Mouse (Mus musculus) heart, embryonic 16.5 days (tissue): ENCODE results near the gene Nxn. TPM values are rescaled to one million over a fixed set of nuclear protein-coding genes. Genes with fewer than 3 reads are reported as not detected.

Experiments
- ATAC-seq: fragments of 200-750 bp; cut with Nextera tagmentation; replicated peaks from 2 replicates; pipeline ENCODE4 v1.8.0; 2017; ENCODE audit warnings: moderate number of reproducible peaks; ENCODE audit not compliant: insufficient read depth, low FRiP score; ENCODE audit errors: extremely low read depth
- H3K27ac ChIP-seq: fragments of 300-500 bp; sonication (generic); 2 replicates; pipeline ENCODE4 v1.5.1; 2014; ENCODE audit warnings: mild to moderate bottlenecking, low read length, control low read depth, moderate library complexity
- H3K27me3 ChIP-seq: fragments of 300-500 bp; sonication (generic); 2 replicates; pipeline ENCODE4 v1.6.1; 2014; ENCODE audit warnings: low read length, mixed read lengths; ENCODE audit not compliant: control insufficient read depth, insufficient read depth
- H3K36me3 ChIP-seq: fragments of 300-500 bp; sonication (generic); 2 replicates; pipeline ENCODE4 v1.6.1; 2014; ENCODE audit not compliant: control insufficient read depth, insufficient read depth
- H3K4me1 ChIP-seq: fragments of 300-500 bp; sonication (generic); 2 replicates; pipeline ENCODE4 v1.6.1; 2014; ENCODE audit warnings: low read length, mixed read lengths; ENCODE audit not compliant: control insufficient read depth, insufficient read depth
- H3K4me2 ChIP-seq: fragments of 300-500 bp; sonication (generic); 2 replicates; pipeline ENCODE4 v1.6.1; 2014; ENCODE audit warnings: low read depth, mild to moderate bottlenecking, control low read depth, low read length
- H3K4me3 ChIP-seq: fragments of 300-500 bp; sonication (generic); 2 replicates; pipeline ENCODE4 v1.5.1; 2014; ENCODE audit warnings: mild to moderate bottlenecking, control low read depth, low read length
- H3K9ac ChIP-seq: fragments of 300-500 bp; sonication (generic); 2 replicates; pipeline ENCODE4 v1.6.1; 2014; ENCODE audit warnings: low read length, control low read depth
- H3K9me3 ChIP-seq: fragments of 300-500 bp; sonication (generic); replicated peaks from 2 replicates; pipeline ENCODE4 v1.6.1; 2016; ENCODE audit warnings: low read length; ENCODE audit not compliant: control insufficient read depth
- WGBS: fragments of 180-500 bp; shearing (Covaris S2); extraction: QIAGEN DNeasy Blood & Tissue Kit; methylation state at CpG from one replicate; pipeline ENCODE4 v1.1.7; 2014; 5-methylcytosine and 5-hydroxymethylcytosine counted together
- polyA plus RNA-seq: library from polyadenylated mRNA; unstranded; fragments of >200 nt; fragmentation: Nextera tagmentation; extraction: Ambion mirVana; gene quantifications from 2 replicates; pipeline ENCODE4 v1.2.1, GENCODE M21; 2015

The Nxn gene
- polyA plus RNA-seq, 1 experiment from 2014 or later: 21.2 TPM

DNA sequence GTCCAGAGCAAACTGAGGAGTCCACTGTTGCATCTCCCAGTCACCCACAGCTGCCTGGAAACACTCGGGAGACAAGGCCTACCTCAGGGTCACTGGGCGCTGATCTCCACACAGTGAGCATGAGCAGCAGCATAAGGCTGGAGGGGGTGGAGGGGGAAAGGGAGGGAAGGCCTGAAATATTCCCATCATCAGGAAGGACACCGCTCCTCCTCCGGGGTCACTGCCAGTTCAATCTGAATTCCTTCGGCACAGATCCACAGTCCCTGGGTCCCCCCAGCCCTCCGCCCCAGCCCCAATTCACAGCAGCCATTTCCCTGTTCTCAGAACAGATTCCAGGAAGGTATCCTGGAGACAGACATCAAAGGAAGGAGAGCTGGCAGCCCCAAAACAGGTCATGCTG is 35.8 kb downstream of the Nxn start:
- Histone ChIP-seq H3K4me1 (peaks cover 19% of the 10 kb centered on the region), H3K27me3 (no peaks in the 10 kb centered on the region), H3K27ac (peak overlapping the region; percentile 17; the same call in 1 of the 2 replicates), H3K9me3 (no peaks in the 10 kb centered on the region), H3K36me3 (no peaks in the 10 kb centered on the region), H3K9ac (no peak overlapping the region), H3K4me3 (no peak overlapping the region), H3K4me2 (0 out of 2 replicates have a peak overlapping the region, but pooled peaks have one; percentile 6)
- WGBS: 14% methylated on average over 6 of the region's 6 CpGs
- ATAC-seq: no peak

DNA sequence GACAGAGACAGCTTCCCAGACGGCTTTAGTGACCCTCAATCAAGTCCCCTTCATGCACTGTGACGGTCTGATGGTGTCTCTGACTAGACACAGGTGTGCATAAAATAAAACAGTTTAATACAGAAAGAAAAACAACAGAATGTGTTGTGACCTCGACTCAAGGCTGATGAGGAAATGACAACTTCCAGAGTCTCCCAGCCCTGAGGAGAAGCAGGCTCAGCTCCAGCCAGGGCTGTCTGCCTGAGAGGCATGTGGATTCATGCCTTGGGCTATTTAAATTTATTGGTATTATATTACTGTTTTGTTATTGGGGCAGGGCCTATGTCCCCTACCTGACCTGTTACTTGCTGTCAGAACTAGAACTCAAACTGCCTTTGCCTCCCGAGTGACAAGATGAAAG is 37.5 kb downstream of the Nxn start:
- no peak overlapping the region for H3K4me2 ChIP-seq
- no peaks in the 10 kb centered on the region for H3K27me3 ChIP-seq
- H3K4me1 ChIP-seq: peaks cover 17% of the 10 kb centered on the region
- ATAC-seq: no peak
- 52% methylated on average over 4 of the region's 4 CpGs for WGBS
- no peak overlapping the region for H3K4me3 ChIP-seq
- no peak overlapping the region for H3K27ac ChIP-seq
- no peaks in the 10 kb centered on the region for H3K36me3 ChIP-seq
- no peak overlapping the region for H3K9ac ChIP-seq
- H3K9me3 ChIP-seq: no peaks in the 10 kb centered on the region

DNA sequence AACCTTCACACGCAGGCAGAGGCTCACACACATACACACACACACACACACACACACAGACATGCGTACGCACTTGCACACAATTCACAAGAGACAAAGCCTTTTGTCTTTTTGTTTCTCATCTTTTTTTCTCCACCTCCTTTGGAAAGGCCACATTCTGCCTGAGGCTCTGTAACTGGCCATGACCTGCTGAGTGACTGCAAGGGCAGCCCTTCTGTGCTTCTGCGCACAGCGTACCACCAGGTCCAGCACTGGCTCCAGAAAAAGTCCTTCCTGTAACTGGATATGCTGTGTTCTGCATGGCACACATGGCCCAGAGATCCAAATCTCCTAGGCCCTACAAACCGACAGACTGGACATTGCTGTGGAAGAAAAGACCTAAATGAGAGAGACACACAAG is 38.7 kb downstream of the Nxn start:
- Histone ChIP-seq H3K9ac (no peak overlapping the region), H3K4me3 (no peak overlapping the region), H3K36me3 (no peaks in the 10 kb centered on the region), H3K4me1 (peaks cover 17% of the 10 kb centered on the region), H3K4me2 (no peak overlapping the region), H3K27me3 (no peaks in the 10 kb centered on the region), H3K9me3 (no peaks in the 10 kb centered on the region), H3K27ac (no peak overlapping the region)
- no peak for ATAC-seq
- WGBS: 79% methylated on average over 6 of the region's 6 CpGs

DNA sequence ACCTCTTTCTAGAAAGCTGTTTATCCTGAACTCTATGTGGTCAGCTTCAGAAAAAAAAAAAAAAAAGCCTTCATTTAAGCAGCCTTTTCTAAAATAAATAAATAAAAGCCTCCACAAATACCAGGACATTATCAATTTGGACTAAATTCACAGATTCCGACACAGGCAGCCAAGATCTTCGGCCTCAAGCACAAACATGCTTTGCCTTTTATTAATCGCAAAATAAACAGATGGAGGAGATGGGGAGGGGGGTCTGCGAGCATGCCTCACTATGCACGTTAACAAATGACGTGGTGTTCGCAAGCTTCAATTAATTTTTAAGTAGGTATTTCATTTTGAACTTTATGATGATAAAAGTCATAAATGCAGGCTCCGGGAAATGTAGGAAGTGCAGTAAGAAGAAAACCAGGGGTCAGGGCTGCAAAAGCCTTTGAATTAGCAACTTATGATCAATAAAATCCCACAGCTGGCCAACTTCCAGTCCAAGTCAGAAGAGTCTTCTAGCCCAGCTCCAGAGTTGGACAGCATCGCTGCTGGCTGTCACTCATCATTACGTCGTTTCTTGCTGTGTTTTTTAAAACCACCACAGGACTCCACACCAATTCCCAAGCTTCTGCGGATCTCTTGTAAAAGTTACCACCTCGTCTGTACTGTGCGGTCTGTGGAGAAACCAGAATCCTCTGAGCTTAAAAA is 40.2 kb downstream of the Nxn start:
- Histone ChIP-seq H3K27ac (peak overlapping the region; percentile 14; the same call in 1 of the 2 replicates), H3K4me1 (peaks cover 14% of the 10 kb centered on the region)
- WGBS: 60% methylated on average over 14 of the region's 14 CpGs

DNA sequence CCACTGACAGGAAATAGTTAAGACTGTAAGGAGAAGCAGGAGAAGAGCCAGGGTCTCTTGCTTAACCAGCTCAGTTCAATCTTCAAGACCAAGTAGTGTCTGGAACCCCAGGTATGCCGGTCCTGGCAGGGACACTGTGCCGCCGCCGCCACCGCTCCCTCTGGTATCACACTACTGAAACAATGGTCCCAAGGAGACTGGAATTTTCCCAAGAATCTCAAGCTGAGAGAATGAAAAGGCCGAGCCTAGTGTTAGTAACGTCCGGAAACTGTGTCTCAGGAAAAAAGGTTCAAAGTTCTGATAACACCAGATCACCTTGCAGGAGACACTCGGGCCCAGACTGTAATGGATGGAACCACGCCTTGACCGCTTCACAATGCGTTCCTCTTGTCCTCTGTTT is 41.5 kb downstream of the Nxn start:
- WGBS: 66% methylated on average over 12 of the region's 12 CpGs
- H3K36me3 ChIP-seq: no peaks in the 10 kb centered on the region
- H3K27ac ChIP-seq: peak overlapping the region; percentile 60; the same call in 1 of the 2 replicates
- H3K4me3 ChIP-seq: no peak overlapping the region
- H3K27me3 ChIP-seq: no peaks in the 10 kb centered on the region
- no peak for ATAC-seq
- H3K9ac ChIP-seq: no peak overlapping the region
- H3K4me2 ChIP-seq: no peak overlapping the region
- peaks cover 5% of the 10 kb centered on the region; the same call in 1 of the 2 replicates for H3K4me1 ChIP-seq
- no peaks in the 10 kb centered on the region for H3K9me3 ChIP-seq

More for the DNA sequence above, 40.2 kb downstream of the Nxn start:
- Histone ChIP-seq H3K4me3 (no peak overlapping the region), H3K27me3 (no peaks in the 10 kb centered on the region), H3K4me2 (no peak overlapping the region), H3K36me3 (no peaks in the 10 kb centered on the region), H3K9ac (no peak overlapping the region), H3K9me3 (no peaks in the 10 kb centered on the region)
- no peak for ATAC-seq

DNA sequence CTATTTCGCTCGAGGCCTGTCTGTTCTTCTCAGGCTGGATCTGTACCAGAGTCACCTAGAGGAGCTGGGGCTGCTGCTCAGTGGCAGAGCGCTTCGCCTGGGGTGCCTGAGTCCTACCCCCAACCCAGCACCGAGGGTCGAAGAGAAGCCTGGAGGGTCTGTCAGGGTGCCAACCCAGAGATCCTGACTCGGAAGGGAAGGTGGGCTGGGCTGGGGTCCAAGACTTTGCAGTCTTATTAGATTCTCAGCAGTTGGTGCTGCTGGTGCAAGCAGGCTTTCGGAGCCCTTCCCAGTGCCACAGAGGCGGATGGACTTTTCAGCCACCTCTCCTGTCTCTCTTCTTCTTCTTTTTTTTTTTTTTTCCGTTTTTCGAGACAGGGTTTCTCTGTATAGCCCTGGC is 42.8 kb downstream of the Nxn start:
- Histone ChIP-seq H3K36me3 (no peaks in the 10 kb centered on the region), H3K27me3 (no peaks in the 10 kb centered on the region), H3K9ac (no peak overlapping the region), H3K27ac (no peak overlapping the region), H3K4me1 (peaks cover 13% of the 10 kb centered on the region), H3K9me3 (no peaks in the 10 kb centered on the region), H3K4me3 (no peak overlapping the region), H3K4me2 (no peak overlapping the region)
- ATAC-seq: no peak
- WGBS: 83% methylated on average over 11 of the region's 11 CpGs

DNA sequence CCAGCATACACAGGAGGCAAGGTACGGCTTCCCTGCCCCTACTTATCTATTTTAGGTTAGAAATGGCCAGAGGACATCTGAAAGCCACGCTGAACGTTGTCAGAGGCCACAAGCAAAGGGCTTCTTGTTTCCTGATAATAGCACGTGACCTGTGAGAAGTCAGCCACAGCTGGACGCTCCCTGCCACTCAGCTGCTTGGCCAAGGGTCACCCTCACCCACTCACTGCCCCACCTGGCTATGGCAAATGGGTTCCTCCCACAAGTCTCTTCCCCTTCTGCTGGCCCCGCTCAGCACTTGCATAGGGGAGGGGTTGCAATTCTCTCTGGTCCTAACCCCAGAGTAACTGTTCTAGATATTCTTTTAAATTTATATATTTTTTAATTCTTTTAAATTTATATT is 43.5 kb downstream of the Nxn start:
- no peak overlapping the region for H3K4me3 ChIP-seq
- H3K9ac ChIP-seq: no peak overlapping the region
- no peaks in the 10 kb centered on the region for H3K27me3 ChIP-seq
- H3K9me3 ChIP-seq: no peaks in the 10 kb centered on the region
- H3K4me2 ChIP-seq: no peak overlapping the region
- no peak overlapping the region for H3K27ac ChIP-seq
- no peak for ATAC-seq
- H3K4me1 ChIP-seq: peaks cover 16% of the 10 kb centered on the region
- WGBS: 49% methylated on average over 6 of the region's 6 CpGs
- no peaks in the 10 kb centered on the region for H3K36me3 ChIP-seq

DNA sequence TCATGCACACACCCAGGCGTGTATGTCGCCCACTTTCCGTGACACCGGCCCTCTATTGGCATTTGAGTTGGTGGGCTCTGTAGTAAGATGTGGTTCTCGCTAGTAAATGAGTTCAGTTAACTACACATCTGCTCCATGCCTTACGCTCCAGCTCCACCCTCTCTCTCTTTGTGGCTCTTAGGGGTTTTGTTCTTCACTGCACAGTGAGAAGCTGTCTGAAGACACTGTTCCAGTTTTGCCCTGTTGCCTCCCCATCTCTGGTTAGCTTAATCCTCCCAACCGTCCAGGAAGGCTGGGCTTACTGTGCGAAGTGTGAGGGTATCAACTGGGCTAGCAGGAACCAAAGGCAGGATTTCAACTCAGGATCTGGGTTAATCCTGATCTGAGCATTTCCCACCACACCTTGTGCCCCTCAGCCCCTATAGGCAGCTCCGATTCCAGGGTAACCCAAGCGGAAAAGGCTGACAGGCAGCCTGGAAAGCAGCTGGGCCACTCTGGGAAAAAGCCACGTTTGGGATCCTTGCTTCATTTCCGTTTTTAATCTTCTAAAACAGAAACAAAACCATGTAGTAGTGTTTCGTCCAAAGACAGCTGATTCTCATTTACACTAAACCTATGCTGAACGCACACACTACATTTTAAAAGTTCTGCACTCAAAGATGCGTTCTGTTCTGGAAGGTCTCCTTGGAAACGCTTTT is 45.9 kb downstream of the Nxn start:
- 80% methylated on average over 16 of the region's 16 CpGs for WGBS
- no peak overlapping the region for H3K9ac ChIP-seq
- H3K36me3 ChIP-seq: no peaks in the 10 kb centered on the region
- H3K27me3 ChIP-seq: no peaks in the 10 kb centered on the region
- no peaks in the 10 kb centered on the region for H3K9me3 ChIP-seq
- 0 out of 2 replicates have a peak overlapping the region, but pooled peaks have one; percentile 30 for H3K27ac ChIP-seq
- H3K4me3 ChIP-seq: no peak overlapping the region
- H3K4me1 ChIP-seq: peaks cover 22% of the 10 kb centered on the region
- ATAC-seq: no peak
- H3K4me2 ChIP-seq: no peak overlapping the region

DNA sequence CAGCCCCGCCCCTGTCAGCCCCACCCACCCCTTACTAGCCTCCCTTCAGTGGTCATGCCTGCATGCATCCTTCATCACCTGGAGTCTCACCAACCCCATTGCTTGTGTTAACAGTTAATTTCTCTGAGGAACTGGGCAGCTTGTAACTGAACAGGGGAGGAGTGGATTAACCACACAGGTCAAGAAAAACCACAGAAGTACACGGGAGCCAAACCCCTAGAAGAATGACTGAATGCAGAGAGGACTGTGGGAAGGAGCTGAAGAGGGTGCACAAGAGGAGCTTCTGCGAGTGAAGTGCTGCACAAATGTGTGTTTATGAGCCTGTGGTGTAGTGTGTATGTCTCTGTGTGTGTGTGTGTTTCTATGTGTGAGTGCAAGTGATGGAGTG is 47.3 kb downstream of the Nxn start:
- Histone ChIP-seq H3K4me1 (peaks cover 20% of the 10 kb centered on the region), H3K4me3 (no peak overlapping the region), H3K9me3 (no peaks in the 10 kb centered on the region), H3K4me2 (no peak overlapping the region), H3K36me3 (no peaks in the 10 kb centered on the region), H3K9ac (no peak overlapping the region), H3K27ac (no peak overlapping the region), H3K27me3 (no peaks in the 10 kb centered on the region)
- ATAC-seq: no peak
- WGBS: 34% methylated on average over 3 of the region's 3 CpGs
